Mouse (Mus musculus) liver, embryonic 14.5 days (tissue): ENCODE measurements around the gene Faah. TPM values are rescaled to one million over a fixed set of nuclear protein-coding genes. Genes with fewer than 3 reads are reported as not detected.

Experiments used
- ATAC-seq: fragments of 200-750 bp; cut with Nextera tagmentation; 2 replicates; pipeline ENCODE4 v1.8.0; 2017; ENCODE audit warnings: moderate number of reproducible peaks, mild to moderate bottlenecking, moderate library complexity; ENCODE audit not compliant: insufficient read depth
- DNase-seq, 3 experiments: peaks; one replicate each; pipeline ENCODE4 v3.0.0-alpha.2; 2012 to 2013; ENCODE audit warnings: low read depth in 3 of 3, low spot score in 3 of 3
- H3K27ac ChIP-seq: fragments of 300-500 bp; sonication (generic); 2 replicates; pipeline ENCODE4 v1.5.1; 2014; ENCODE audit warnings: moderate library complexity, mild to moderate bottlenecking, control low read depth, inconsistent platforms
- H3K27me3 ChIP-seq: fragments of 300-500 bp; sonication (generic); 2 replicates; pipeline ENCODE4 v1.6.1; 2014; ENCODE audit warnings: mild to moderate bottlenecking, low read length, moderate library complexity; ENCODE audit not compliant: control insufficient read depth, insufficient read depth
- H3K36me3 ChIP-seq: fragments of 300-500 bp; sonication (generic); replicated peaks from 2 replicates; pipeline ENCODE4 v1.6.1; 2014; ENCODE audit warnings: low read depth; ENCODE audit not compliant: control insufficient read depth, insufficient read depth
- H3K4me1 ChIP-seq, 2 experiments: fragments of 200-500 bp in 1 of 2; fragments of 300-500 bp in 1 of 2; sonication (generic) in 1 of 2; replicated peaks; 2 replicates each; pipeline ENCODE4 v1.6.1; 2012 to 2014; ENCODE audit warnings: antibody characterized with exemption in 1 of 2, inconsistent platforms in 1 of 2, low read length in 1 of 2; ENCODE audit not compliant: control insufficient read depth in 2 of 2, insufficient read depth in 2 of 2
- H3K4me2 ChIP-seq: fragments of 300-500 bp; sonication (generic); 2 replicates; pipeline ENCODE4 v1.6.1; 2014; ENCODE audit warnings: low read depth, mild to moderate bottlenecking, control low read depth, moderate library complexity
- H3K4me3 ChIP-seq, 2 experiments: fragments of 200-500 bp in 1 of 2; fragments of 300-500 bp in 1 of 2; sonication (generic) in 1 of 2; 2 replicates each; pipeline ENCODE4 v1.5.1; 2012 to 2014; ENCODE audit warnings: low read depth in 2 of 2, low read length in 2 of 2, mild to moderate bottlenecking in 2 of 2, control low read depth in 1 of 2, inconsistent platforms in 1 of 2, moderate library complexity in 1 of 2; ENCODE audit not compliant: insufficient read depth in 1 of 2
- H3K9ac ChIP-seq: fragments of 300-500 bp; sonication (generic); replicated peaks from 2 replicates; pipeline ENCODE4 v1.6.1; 2014; ENCODE audit warnings: mild to moderate bottlenecking, control low read depth, moderate library complexity
- H3K9me3 ChIP-seq: fragments of 300-500 bp; sonication (generic); 2 replicates; pipeline ENCODE4 v1.6.1; 2016; ENCODE audit warnings: low read length, mixed read lengths; ENCODE audit not compliant: control insufficient read depth
- CTCF ChIP-seq: IDR thresholded peaks from 2 replicates; pipeline ENCODE4 v1.5.1; 2016; ENCODE audit warnings: antibody characterized with exemption, low read depth, control low read depth
- EP300 ChIP-seq: IDR thresholded peaks from 2 replicates; pipeline ENCODE4 v1.6.1; 2016; ENCODE audit warnings: antibody characterized with exemption, low read depth
- WGBS: fragments of 180-500 bp; shearing (Covaris S2); extraction: QIAGEN DNeasy Blood & Tissue Kit; methylation state at CpG from one replicate; pipeline ENCODE4 v1.1.7; 2014; ENCODE audit not compliant: insufficient replicate concordance; 5-methylcytosine and 5-hydroxymethylcytosine counted together
- polyA plus RNA-seq, 2 experiments: library from polyadenylated mRNA; depleted of rRNA in 1 of 2; stranded (reverse) in 1 of 2; unstranded in 1 of 2; fragments of >200 nt; fragmentation: Nextera tagmentation in 1 of 2; extraction: Ambion mirVana in 1 of 2; gene quantifications; 2 replicates each; pipeline versions ENCODE4 v1.2.1 to v1.2.3; 2012 to 2014

The Faah gene
- polyA plus RNA-seq (2012; rRNA removed), result 4.0 and 4.1 TPM in 2 replicates
- 3.8 and 5.4 TPM in 2 replicates for polyA plus RNA-seq (2014; fragmentation: Nextera tagmentation; extraction: Ambion mirVana)

DNA sequence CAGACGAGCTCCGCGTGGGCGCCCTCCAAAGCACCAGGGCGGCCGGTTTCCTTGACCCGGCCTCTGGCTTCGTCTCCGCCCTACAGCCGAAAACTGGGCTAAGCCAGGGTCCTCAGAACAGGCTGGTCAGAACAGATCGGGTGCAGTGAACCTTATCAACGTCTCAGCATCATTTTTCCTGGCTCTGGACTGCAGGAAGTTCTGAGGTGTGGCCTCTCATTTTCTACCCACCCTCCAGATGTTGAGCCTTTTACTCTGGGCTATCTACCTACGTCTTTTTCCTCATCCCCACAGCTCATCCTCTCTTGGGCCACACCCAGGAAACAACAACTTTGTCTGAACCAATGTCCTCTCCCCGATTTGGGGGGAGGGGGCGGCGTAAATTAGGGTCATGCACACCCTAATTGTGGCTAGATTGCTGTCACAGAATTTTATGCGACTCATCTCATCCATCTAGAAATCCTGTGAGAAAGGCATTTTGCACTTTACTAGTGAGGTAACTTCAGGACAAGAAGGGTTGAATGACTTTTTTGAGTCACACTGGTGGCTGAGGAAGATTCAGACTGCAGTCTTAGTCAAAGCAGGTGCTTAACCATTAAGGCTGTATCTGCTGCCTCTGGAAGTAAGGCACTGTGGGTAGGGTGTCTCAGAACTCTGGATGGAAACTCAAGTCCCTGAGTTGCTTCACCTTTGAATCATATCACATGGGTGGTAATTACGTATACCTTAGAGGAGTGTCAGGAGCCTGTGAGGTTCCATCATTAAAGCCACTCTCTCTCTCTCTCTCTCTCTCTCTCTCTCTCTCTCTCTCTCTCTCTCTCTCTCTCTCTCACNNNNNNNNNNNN lies at the start of gene Faah:
Faah (minus strand) TSS at position 25 of the 845 bp plus-strand sequence.
- Histone ChIP-seq H3K4me2 (peak within 1 kb of the TSS; percentile 57), H3K27me3 (peaks cover 40% of the 10 kb centered on the region), H3K4me1 (0 out of 4 replicates have a peak, but pooled peaks cover 0 to 2% of the 10 kb centered on the region in 2 experiments), H3K36me3 (no peaks in the 10 kb centered on the region), H3K27ac (no peak within 1 kb of the TSS), H3K9me3 (no peaks in the 10 kb centered on the region), H3K9ac (no peak within 1 kb of the TSS; the same call in 1 of the 2 replicates), H3K4me3 (peak within 1 kb of the TSS; percentile 58 to 59)
- ATAC-seq, result no peak
- TF ChIP-seq CTCF (no peak), EP300 (no peak)
- 8% methylated on average over 18 of the region's 18 CpGs for WGBS
- no peak for DNase-seq

DNA sequence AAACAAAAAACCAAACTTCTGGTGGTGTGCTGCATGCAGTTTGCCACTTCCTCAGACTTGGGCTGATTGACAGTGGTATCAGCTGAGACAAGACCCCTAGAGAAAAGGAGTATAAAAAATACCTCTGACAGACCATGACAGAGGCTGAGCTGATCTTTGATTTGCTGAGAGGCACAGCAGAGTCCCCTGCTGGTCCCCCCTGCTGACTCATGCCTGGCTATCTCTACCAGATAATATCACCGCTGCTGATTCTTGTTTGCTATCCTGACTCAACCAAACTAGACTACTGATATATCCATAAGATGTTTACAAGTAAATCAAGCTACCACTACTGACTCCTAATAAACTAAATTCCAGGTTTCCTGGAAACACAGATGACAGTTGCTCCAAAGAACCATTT lies 46.1 kb upstream of the Faah start:
- Histone ChIP-seq H3K4me1 (peaks cover 0 to 3% of the 10 kb centered on the region in 2 experiments; a peak in 1 of 4 replicates), H3K9me3 (no peaks in the 10 kb centered on the region), H3K4me2 (no peak overlapping the region), H3K27ac (no peak overlapping the region), H3K36me3 (peaks cover 26% of the 10 kb centered on the region), H3K27me3 (no peaks in the 10 kb centered on the region), H3K9ac (no peak overlapping the region), H3K4me3 (no peak overlapping the region)
- WGBS, result 4% methylated on average over 1 of the region's 1 CpGs
- TF ChIP-seq EP300 (no peak), CTCF (no peak)
- DNase-seq (no peak), ATAC-seq (no peak)

DNA sequence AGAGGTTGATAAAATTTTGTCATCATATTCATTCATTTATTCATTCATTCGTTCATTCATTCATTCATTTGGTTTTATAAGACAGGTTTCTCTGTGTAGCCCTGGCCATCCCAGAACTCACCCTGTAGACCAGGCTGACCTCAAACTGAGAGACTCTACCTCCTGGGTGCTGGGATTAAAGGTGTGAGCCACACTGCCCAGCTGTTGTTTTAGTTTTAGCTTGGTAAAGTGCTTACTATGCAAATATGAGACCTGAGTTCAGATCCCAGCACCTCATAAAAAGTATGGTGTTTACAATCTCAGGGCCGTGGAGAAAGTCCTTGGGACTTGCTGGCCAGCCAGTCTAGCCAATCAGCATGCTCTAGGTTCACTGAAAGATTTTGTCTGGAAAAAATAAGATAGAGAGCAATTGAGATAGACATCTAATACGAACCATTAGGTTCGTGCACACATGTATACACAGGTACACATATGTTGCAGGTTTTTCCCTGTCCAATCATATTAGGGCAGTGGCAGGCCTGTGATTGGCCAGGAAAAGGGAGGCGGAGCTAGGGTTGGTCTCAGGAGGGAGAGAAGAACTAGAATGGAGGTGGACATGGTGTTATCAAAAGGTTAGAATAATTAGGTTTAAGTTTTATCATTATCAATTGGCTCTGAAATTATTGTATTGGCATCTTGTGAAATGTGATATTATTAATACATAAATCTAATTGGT lies 41.4 kb upstream of the Faah start:
- ATAC-seq (no peak), DNase-seq (no peak)
- Histone ChIP-seq H3K27ac (no peak overlapping the region), H3K9me3 (no peaks in the 10 kb centered on the region), H3K27me3 (no peaks in the 10 kb centered on the region), H3K4me3 (no peak overlapping the region), H3K9ac (no peak overlapping the region), H3K36me3 (no peaks in the 10 kb centered on the region), H3K4me1 (peaks cover 4% of the 10 kb centered on the region in 2 experiments), H3K4me2 (no peak overlapping the region)
- TF ChIP-seq CTCF (no peak), EP300 (no peak)
- WGBS, result 58% methylated on average over 5 of the region's 5 CpGs

DNA sequence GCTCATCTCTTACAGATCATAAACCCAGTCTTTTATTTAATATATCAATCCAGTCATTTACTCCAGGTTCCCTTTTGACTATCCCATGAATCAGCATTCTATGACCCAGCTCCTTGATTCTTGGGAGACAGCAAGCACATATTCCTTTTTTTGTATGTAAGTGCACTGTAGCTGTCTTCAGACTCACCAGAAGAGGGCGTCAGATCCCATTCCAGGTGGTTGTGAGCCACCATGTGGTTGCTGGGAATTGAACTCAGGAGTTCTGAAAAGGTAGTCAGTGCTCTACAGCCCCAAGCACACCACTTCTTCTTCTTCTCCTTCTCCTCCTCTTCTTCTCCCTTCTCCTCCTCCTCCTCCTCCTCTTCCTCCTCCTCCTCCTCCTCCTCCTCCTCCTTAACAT lies 39.8 kb upstream of the Faah start:
- Histone ChIP-seq H3K9me3 (no peaks in the 10 kb centered on the region), H3K36me3 (no peaks in the 10 kb centered on the region), H3K4me3 (no peak overlapping the region), H3K27ac (no peak overlapping the region), H3K4me1 (peaks cover 5 to 9% of the 10 kb centered on the region in 2 experiments), H3K9ac (no peak overlapping the region), H3K4me2 (no peak overlapping the region), H3K27me3 (no peaks in the 10 kb centered on the region)
- 0% methylated on average over 1 of the region's 1 CpGs for WGBS
- TF ChIP-seq CTCF, result 0 out of 2 replicates have a peak, but pooled peaks have one; percentile 28
- TF ChIP-seq EP300, result no peak
- ATAC-seq, result no peak
- no peak for DNase-seq

DNA sequence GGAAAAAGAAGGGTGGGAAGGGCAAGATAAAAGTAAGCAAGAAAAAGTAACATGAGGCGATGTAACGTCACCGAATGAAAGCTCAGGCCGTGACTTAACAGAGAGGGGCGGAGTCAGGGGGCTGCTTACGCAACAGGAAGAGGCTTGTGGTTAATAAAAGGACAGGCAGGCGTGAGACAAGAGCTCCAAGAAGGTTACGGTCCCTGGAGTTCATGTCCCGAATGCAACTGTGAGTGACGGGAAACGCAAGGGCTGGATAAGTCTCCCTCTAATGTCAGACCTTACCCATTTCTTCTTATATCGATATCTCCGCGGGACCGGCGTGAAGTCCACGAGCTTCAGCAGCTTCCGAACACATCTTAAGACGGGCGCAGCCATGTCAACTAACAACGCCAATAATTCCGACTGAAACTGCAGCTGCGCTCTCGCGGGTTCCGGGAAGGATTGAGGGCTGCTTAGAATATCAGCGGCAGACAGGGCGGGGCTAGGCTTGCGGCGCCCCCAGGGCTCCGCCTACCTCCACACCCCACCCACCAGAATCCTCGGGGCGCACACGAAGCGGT lies 35.8 kb upstream of the Faah start, which contains the start of gene Nsun4:
Nsun4 (minus strand) TSS at position 478 of the 563 bp plus-strand sequence.
- Histone ChIP-seq H3K9me3 (no peaks in the 10 kb centered on the region), H3K36me3 (no peaks in the 10 kb centered on the region), H3K27me3 (no peaks in the 10 kb centered on the region), H3K4me3 (peak within 1 kb of the TSS; percentile 66 to 91), H3K4me2 (peak within 1 kb of the TSS; percentile 90), H3K4me1 (peaks cover 8 to 13% of the 10 kb centered on the region in 2 experiments), H3K27ac (peak within 1 kb of the TSS; percentile 93), H3K9ac (peak within 1 kb of the TSS; percentile 77)
- no peak for TF ChIP-seq CTCF
- 0 out of 2 replicates have a peak, but pooled peaks have one; percentile 18 for TF ChIP-seq EP300
- 1% methylated on average over 35 of the region's 35 CpGs for WGBS
- DNase-seq (peak; percentile 80 to 89 (median 81)), ATAC-seq (peak; percentile 96)
